Mouse (Mus musculus): Measurements from ENCODE around the gene Gstm3.
"Not testable (repeated sequence)": the region's sequence is repeated elsewhere in the genome, so short reads cannot be mapped to it uniquely, and the experiment has no call there.

Gene Gstm3
- long read RNA-seq, experiment 1, partial matches to known transcripts = 0 of 2 reads
- long read RNA-seq, experiment 1, other reads (novel, unspliced or antisense) = 1 of 2 reads
- long read RNA-seq, experiment 2, partial matches to known transcripts = 0 of 2 reads
- long read RNA-seq, experiment 2, other reads (novel, unspliced or antisense) = 1 of 2 reads

DNA sequence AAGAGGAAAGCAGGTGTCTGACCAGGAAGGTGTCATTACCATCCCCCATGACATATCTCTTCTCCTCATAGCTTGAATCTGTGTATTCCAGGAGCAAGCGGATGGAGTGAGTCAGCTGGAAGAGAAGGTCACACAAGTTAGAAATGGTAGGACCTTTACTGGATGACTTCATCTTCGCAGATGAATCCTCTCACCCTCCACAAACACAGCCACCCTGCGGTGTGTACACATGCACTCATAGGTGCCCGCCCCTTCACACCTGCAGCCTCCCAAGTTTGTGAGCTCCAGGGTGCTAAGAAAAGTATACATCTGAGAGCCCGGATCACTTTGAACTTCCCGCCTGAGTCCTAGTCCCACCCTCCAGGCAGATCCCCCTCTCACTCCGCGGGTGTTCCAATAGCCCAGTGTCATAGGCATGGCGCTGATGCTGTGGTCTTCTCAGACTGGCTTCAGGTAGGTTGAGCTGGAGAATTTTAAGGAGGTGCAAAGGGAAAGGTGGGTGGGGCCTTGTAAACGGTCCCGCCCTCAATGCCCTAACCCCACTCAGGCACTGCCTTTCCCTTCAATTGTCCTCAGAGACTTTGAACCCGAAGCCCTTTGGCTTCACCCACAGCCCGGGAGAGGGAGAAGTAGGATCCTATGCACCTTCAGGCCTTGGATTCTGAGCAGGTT is at the start of gene Gstm3:
Gene Gstm3 (minus strand): TSS at position 560 of the 672 bp plus-strand sequence.
- intact Hi-C loops (cut with DNase I) = no loop called here

DNA sequence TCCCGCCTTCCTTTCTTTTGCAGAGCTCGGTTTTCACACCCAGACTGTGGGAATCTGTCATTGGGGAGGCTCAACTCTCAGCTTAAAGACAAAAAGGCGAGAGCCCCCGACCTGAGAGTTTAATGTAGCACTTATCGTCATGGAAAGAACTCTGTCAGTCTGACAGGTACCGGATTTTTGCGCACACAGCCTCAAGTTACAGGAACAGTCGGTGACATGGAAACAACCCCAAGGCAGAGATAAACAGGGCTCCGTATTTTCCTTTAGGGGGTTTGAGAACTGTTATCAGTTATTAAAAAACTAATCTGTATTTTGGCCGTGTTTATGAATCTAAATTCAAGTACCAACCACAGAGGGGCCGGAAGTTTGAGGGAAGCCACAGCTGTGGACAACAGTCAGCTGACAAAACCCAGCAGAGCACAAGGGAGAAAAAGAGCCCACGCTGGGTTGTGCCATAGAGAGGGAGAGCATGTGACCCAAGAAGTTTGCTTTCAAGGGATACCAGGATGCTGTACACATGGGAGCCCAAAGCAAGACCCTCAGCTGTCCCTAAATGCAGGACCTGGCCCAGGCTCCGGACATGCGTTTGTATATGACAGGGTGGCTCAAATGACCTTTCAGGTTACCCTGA is 49.2 kb upstream of the Gstm3 start:
- intact Hi-C loops (cut with DNase I) = loop anchor here (1.0 kb wide), 1 partner anchor 65 kb away; no protein-coding TSS in a partner anchor

GRCm38 (mm10) chr3:108017473-108018189 is 48.5 kb upstream of the Gstm3 start, which contains the start of gene Gstm1:
Gstm1 (minus strand) TSS chr3:108017973.
- intact Hi-C loops (cut with DNase I) = loop anchor here (1.0 kb wide), 1 partner anchor 64 kb away; no protein-coding TSS in a partner anchor

DNA sequence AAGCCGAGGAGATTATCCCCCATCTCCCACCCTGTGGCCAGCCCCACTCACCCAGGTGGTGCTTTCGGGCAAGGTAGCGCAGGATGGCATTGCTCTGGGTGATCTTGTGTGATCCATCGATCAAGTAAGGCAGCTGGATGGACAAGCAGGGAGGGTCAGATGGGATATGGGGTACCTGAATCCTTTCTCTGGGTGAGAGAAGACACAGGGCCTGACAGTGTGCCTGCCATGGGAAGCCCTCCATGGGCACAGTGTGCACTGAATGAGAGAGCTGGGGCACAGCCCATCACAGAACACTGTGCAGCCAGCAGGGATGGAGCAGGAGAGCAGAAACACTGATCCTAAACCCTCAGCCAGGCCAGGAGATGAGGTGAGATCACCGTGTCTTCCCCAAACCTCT is 47.4 kb upstream of the Gstm3 start:
- intact Hi-C loops (cut with DNase I) = not testable (repeated sequence)

GRCm38 (mm10) chr3:108014974-108015346 is 45.9 kb upstream of the Gstm3 start:
- intact Hi-C loops (cut with DNase I) = no loop called here

DNA sequence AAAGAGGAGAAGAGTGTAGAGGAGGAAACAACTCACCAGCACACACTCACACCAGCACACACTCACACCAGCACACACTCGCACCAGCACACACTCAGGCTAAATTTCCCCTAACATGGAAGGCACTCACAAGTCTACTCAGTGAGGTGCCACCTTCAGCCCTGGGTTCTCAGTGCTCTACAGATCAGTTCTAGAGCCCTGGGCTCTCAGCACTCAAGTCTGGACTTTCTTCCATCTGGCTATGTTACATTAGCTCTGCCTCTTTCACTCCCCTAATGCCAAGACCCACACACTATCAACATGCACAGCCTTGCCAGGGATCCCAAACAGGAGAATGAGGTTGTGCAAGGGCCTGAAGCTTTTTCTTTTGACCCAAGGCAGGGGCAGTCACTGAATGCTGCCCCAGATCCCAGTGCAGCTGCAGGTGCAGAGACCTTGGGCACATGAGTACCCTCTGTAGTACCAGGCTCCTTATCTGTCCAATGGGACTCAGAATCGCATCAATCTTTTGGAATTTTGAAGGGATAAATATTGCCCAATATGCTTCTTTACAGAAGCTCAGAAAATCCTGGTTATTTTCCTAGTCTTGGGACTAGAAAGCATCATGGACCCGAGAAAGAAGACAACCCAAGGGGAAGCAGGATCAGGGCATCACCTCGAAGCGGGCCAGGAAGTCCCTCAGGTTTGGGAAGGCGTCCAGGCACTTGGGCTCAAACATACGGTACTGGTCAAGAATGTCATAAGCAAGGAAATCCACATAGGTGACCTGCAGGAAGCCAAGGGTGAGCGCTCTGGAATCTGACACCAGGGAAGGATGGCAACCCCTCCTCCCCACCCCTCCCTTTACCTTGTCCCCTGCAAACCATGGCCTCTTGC is 45.3 kb upstream of the Gstm3 start:
- intact Hi-C loops (cut with DNase I) = no loop called here

DNA sequence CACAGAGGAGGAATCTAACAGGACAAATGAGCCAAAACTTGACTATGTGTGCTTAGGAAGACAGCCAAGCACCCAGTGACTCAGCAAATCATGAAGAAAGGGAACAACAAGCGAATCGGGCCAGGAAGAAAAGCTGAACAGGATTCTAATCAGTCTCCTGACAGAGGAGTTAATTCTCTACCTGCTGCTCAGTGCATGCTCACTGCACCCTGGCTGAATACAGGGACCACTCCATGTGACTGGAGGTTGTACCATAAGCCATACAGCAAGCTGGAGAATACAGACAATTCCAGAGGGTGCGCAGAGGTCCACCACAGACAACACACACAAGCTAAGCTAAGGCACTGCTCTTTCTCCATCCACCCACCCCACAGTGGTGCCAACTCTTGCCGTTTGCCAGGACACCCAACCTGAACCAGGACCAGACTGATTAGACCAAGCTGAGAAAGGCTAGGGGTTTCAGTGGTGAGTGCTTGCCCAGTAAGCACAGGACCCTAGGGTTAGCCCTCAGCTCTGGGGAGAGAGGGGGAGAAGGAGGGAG is 44.3 kb upstream of the Gstm3 start:
- intact Hi-C loops (cut with DNase I) = no loop called here

DNA sequence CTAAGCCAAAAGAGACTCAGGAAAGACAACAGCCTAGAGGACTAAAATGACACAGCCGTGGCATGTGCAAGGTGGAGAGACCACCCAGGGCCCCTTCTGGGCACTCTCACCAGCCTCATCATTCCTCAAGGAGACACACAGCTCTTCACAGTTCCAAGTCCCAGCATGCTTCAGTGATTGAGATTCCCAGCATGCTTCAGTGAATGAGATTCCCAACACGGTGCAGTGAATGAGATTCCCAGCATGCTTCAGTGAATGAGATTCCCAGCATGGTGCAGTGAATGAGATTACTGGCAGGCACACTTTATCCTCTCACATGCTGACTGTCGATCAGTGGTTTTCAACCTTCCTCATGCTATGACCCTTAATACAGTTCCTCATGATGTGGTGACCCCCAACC is 42.5 kb upstream of the Gstm3 start:
- intact Hi-C loops (cut with DNase I) = no loop called here

GRCm38 (mm10) chr3:108010286-108010685 is 41.2 kb upstream of the Gstm3 start:
- intact Hi-C loops (cut with DNase I) = no loop called here

- intact Hi-C loops (cut with DNase I) = no loop called here
Observed at GRCm38 (mm10) chr3:108002021-108002420, 32.9 kb upstream of the Gstm3 start.

DNA sequence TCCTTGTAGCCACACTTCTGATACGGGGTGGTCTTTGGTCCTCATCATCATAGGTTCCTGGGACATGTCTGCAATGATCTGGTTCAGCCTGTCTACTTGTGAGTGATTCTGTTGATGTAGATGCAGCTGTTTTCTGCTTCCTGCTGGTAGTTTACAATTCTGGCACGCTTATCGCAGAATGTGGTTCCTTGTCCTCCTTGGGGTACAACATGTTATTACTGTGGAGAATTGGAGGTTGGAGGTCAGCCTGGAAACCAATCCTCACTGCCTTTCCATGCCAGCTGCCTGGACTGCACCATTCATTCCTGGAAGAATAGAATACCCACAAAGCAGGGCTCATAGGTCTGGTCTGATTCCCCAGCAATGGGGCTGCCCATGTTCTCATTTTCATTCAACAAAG is 30.4 kb upstream of the Gstm3 start:
- intact Hi-C loops (cut with DNase I) = no loop called here

DNA sequence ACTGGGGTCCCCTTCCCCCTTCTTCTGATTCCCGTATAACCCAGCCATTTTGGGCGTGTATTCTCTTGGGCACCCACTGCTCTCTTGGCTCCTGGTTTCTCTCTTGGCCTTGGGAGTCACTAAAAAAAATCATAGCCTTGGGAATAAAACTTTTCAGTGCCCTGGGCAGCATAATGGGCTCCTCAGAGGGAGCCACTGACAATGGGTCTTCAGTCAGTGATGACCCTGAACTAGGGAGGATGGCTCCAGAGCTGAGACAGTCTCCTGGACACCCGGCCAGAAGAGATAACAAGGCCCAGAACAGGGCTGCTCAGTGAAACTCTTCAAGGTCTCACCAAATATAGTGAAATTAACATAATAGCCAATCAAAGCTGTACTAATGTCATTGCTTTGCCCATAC is 29.5 kb upstream of the Gstm3 start:
- intact Hi-C loops (cut with DNase I) = no loop called here

GRCm38 (mm10) chr3:107996576-107996975 is 27.5 kb upstream of the Gstm3 start:
- intact Hi-C loops (cut with DNase I) = no loop called here

GRCm38 (mm10) chr3:107995974-107996373 is 26.9 kb upstream of the Gstm3 start:
- intact Hi-C loops (cut with DNase I) = not testable (repeated sequence)

DNA sequence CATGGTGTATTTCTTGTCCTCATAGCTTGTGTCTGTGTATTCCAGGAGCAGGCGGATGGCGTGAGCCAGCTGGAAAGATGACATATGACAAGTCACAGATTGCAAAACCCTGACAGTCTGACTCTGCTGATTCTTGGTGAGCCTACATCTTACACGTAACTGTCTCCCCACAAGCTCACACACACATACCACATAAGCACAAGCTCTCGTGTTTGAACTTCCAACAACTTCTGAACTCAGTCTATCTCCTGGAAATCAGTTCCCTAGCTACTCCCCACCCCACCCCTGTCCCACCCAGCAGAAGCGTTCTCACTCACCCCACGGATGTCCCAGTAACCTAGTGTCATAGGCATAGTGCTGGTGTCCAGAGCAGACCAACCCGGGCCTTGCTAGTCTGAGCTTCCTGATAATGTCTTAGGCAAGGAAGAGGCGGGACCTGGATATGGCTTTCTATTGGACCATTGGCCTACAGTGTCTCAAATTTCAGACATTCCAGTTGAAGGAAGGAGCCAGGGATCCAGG is 17.0 kb upstream of the Gstm3 start, which contains the start of gene Gstm2:
Gene Gstm2 (minus strand): TSS at position 413 of the 522 bp plus-strand sequence.
- intact Hi-C loops (cut with DNase I) = no loop called here

DNA sequence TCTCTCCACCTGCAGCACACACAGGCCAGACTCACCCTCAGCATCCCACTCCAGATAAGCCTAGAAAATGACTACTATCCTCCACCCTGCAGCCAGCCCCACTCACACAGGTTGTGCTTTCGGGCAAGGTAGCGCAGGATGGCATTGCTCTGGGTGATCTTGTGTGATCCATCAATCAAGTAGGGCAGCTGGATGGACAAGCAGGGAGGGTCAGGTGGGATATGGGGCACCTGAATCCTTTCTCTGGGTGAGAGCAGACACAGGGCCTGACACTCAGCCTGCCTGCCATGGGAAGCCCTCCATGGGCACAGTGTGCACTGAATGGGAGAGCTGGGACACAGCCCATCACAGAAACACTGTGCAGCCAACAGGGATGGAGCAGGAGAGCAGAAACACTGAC is 16.1 kb upstream of the Gstm3 start:
- intact Hi-C loops (cut with DNase I) = not testable (repeated sequence)

DNA sequence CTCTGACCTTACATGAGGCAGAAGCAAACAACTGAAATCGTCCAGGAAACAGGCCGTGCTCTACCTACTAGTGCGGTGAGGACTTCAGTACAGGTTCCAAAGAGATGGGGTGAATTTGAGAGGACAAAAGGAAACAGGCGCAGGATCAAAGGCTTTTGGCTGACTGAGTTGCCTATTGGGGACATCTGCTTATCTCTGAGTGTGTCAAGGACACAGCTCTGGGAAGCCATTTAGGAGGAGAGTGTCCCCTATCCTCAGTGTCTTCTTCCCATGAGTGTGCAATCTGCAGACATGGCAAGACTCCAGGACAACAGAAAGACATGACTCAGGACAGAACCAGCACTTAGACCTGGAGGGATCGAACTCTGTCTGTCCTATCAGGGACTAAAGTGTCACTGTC is 15.4 kb upstream of the Gstm3 start:
- intact Hi-C loops (cut with DNase I) = no loop called here

DNA sequence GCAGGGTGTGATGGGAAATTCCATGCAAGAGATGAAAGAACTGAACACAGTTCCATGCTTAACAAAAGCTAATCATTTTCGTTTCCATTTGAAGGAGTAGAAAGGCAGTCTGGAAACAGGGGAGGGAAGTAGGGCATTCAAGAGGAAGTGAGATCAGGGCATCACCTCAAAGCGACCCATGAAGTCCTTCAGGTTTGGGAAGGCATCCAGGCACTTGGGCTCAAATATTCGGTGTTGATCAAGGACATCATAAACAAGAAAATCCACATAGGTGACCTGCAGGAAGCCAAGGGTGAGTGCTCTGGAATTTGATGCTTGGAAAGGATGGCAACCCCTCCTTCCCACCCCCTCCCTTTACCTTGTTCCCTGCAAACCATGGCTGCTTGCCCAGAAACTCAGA is 14.7 kb upstream of the Gstm3 start:
- intact Hi-C loops (cut with DNase I) = no loop called here

GRCm38 (mm10) chr3:107982726-107983125 is 13.6 kb upstream of the Gstm3 start:
- intact Hi-C loops (cut with DNase I) = no loop called here

- intact Hi-C loops (cut with DNase I) = no loop called here
Observed at GRCm38 (mm10) chr3:107981261-107981660, 12.2 kb upstream of the Gstm3 start.
